Mouse (Mus musculus): ENCODE results near the gene Gjc1. TPM values are rescaled to one million over a fixed set of nuclear protein-coding genes. Genes with fewer than 3 reads are reported as not detected.
A peak's percentile ranks its signal among the peaks of the same experiment; 100 is the strongest.

Gene Gjc1
- total RNA-seq, 2 experiments from 2014 or later, result 6.0 to 7.5 TPM

DNA sequence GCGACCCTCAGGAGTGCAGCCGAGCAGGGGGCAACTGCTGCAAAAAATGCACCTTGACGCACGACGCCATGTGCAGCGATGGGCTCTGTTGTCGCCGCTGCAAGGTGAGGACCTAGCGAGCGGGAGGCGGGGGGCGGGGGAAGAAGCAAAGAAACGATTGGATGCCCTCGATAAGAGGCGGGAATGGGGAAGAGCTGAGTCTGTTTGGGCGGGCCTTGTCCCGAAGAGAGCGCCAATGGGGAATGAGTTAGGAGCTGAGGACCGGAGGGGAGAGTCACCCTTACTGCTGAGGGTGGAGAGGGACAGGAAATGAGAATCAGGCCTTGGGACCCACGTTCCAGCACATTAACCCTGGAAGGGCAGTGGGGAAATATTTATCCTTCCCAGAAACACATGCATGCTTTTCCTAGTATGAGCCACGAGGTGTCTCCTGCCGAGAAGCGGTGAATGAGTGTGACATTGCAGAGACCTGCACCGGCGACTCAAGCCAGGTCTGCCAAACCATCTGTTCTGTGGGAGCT, 44.8 kb downstream of the Gjc1 start:
- DNase-seq (ENCODE audit: low spot score in 2 of 2), result peak; percentile 72
- intact Hi-C loops (cut with DNase I), result loop anchor here (2.0 to 10.0 kb wide), 4 partner anchors 37 to 220 kb away; partner anchors contain the start of gene Gjc1

DNA sequence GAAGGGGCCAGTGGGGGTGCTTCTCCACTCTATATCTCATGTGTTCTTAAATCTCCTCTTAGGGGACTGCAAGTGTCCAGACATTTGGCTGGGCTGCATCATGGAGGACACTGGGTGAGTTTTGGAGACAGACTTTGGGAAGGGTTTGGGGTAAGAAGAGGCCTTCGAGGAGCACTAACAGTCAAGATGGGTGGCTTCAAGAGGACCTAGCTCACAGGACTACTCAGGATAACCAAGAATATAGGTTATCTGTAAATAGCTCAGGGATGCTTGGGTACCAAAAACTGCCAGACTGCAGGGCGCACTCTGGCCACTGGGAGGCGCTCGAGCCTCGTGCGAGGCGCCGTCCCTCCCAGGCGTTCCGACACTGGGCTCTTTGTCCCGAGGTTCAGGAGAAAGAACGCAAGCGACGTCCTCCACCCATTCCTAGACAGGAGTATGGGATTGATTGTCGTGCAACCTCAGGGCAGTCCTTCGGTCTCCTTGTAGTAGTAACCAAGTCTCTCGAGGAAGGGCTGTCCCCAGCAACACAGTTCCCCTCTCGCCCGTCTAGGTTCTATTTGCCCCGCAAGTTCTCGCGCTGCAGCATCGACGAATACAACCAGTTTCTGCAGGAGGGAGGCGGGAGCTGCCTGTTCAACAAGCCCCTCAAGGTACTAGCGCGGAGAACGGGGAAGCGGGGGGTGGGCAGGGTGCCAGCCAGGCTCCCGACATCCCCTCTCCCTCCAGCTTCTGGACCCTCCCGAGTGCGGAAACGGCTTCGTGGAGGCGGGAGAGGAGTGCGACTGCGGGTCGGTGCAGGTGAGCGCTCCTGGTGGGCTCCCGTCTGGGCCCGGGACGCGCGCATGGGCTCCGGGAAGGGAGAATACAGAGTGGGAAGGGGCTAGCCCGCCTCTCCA, 45.5 kb downstream of the Gjc1 start:
- DNase-seq (ENCODE audit: low spot score in 2 of 2), result peak; percentile 84 to 86
- intact Hi-C loops (cut with DNase I), result loop anchor here (2.0 to 10.0 kb wide), 3 partner anchors 37 to 221 kb away; no protein-coding TSS in a partner anchor

DNA sequence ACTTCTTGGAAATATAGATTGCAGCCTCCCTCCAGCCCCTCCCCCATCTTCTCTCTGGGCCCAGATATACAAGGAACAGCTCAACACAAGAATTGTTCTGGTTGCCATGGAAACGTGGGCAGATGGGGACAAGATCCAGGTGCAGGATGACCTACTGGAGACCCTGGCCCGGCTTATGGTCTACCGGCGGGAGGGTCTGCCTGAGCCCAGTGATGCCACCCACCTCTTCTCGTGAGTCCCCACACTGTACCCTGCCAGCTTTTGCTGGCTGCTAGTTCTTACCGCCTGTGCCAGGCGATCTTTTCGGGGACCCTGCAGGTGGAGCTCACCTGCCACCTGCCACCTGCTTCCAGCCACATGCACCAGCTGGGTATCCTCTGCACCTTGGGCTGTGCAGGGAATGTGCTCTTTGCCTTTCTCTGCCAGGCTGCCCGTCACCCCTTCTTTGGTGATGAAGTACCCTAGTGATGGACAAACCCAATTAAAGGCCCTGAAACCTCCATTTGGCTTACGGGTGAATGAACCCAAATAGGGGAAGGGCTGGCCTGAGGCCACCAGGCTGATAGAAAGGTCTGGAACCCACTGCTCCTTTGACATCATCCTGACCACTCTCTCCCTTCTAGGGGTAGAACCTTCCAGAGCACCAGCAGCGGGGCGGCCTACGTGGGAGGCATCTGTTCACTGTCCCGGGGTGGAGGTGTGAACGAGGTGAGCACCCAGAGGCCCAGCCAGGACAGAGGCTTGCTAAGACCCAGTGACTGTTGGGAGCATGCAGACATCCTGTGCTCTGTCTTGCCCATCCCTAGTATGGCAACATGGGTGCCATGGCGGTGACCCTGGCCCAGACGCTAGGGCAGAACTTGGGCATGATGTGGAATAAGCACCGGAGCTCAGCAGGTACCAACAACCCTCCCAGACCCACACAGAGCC, 46.5 kb downstream of the Gjc1 start:
- no peak for DNase-seq (ENCODE audit: low spot score in 2 of 2)
- intact Hi-C loops (cut with DNase I), result loop anchor here (5.0 to 10.0 kb wide), 2 partner anchors 36 to 222 kb away; no protein-coding TSS in a partner anchor

DNA sequence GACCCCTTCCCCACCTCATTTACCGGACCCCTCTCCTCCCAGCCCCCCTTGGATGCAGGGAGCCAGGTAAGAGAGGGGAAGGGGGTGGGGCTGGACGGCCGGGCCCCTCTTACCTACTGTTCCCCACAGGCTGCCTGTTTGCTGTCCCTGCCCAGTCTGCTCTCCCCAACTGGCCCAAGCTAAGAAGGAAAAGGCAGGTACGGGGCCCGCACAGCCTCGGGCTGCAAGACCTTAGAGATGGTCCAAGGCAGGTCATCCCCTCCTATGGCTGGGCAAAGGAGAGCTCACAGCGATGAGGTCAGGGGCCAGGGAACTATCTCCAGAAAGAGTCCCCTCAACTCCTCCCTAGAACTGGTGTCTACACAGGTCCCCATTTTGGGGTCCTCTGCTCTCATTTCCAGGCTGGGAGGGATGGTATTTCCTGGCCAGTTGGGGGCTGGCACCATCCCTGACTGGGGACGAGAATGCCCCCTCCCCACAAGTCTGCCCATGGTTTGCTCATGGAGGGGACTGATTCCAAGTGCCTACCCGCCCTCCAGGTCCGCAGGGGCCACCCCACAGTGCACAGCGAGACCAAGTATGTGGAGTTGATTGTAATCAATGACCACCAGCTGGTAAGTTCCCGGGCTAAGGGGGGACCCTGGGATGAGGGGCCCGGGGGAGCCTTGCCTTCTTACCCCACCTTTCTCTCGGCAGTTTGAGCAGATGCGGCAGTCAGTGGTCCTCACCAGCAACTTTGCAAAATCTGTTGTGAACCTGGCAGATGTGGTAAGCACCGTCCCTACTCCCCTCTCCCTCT, 47.4 kb downstream of the Gjc1 start:
- DNase-seq (ENCODE audit: low spot score in 2 of 2), result no peak
- intact Hi-C loops (cut with DNase I), result loop anchor here (5.0 to 10.0 kb wide), 2 partner anchors 35 to 223 kb away; no protein-coding TSS in a partner anchor

DNA sequence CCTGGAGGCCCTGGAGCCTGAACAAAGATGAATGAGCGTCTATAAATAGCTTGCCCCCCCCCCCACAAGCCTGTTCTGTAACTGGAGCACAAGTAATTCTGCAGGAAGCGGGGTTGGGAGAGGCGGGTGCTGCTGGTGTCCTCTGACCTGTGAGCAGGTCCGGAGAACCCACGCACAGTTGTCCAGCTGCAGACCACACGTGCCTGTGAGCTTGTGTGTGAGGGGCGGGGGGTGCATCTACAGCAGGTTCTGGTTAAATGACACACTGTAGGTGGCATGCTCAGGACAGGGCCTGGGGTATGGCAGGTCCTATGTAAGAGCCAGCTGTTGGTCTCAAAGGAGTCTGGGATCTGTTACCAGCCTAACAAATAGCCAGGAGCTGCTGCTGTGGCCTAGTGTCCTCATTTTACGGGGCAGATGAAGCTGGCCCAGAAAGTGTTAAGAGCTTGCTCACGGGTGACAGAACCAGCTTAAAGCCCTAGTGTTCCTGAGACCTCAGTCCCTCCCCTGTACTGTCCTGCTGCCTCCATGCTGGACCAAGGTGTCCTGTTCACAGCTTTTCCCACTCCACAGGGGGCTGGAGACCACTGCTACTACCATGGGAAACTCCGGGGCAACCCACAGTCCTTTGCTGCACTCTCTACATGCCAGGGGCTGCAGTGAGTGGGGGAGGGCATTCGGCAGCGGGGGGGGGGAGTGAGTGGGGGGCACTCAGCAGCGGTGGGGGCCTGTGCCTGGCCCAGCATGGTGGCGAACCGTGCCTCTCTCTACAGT, 48.7 kb downstream of the Gjc1 start:
- no peak for DNase-seq (ENCODE audit: low spot score in 2 of 2)
- intact Hi-C loops (cut with DNase I), result loop anchor here (5.0 to 10.0 kb wide), 2 partner anchors 34 to 224 kb away; no protein-coding TSS in a partner anchor

DNA sequence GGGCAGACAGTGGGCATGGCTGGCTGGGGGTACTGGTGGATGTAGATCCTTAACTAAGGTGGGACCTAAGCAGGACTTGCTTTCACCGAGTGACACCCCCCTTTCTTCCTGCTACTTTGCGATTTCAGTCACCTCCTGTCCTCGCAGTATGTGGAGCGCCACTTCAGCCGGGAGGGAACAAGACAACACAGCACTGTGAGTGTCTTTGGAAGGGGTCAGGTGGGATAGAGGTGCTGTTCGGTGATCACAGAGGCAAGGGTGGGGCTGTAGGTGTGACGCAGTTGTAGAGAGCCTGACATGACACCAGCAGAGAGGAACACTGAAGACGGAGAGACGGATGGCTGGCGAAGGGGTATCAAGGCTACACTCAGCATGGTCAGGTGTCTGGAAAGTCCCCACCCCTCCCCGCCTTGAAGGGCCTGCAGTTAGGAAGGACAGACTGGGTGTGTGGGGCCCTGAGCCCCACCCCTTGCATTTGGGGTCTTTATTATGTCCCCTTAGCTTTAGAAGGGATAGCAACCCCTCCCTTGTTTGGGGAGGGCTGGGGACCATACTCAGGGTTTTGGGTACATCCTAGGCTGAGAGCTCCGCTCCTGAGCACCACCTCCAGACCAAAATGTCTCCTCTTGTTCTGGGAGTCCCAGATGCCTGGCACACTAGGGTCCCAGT, 49.4 kb downstream of the Gjc1 start:
- intact Hi-C loops (cut with DNase I), result loop anchor here (5.0 to 10.0 kb wide), 2 partner anchors 33 to 225 kb away; no protein-coding TSS in a partner anchor
- no peak for DNase-seq (ENCODE audit: low spot score in 2 of 2)

DNA sequence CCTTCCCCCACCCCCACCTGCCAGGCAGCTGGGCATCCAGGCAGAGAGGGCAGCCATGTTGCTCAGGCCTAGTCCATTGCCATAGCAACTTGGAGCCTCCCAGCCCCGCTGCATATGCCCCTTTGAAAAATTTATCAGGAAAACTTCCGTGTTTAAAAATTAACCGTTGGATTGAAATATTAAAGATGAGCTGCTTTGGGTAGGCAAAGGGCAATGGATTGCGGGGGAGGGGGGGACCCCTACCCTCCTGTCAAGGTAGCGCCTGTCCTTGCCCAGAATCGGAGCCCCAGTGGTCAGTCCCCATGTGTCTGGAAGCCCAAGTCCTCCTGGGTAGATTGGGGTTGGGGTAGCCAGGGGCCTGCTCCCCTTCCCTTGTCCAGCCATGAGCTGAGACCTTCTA, 50.4 kb downstream of the Gjc1 start:
- intact Hi-C loops (cut with DNase I), result no loop called here
- no peak for DNase-seq (ENCODE audit: low spot score in 2 of 2)

DNA sequence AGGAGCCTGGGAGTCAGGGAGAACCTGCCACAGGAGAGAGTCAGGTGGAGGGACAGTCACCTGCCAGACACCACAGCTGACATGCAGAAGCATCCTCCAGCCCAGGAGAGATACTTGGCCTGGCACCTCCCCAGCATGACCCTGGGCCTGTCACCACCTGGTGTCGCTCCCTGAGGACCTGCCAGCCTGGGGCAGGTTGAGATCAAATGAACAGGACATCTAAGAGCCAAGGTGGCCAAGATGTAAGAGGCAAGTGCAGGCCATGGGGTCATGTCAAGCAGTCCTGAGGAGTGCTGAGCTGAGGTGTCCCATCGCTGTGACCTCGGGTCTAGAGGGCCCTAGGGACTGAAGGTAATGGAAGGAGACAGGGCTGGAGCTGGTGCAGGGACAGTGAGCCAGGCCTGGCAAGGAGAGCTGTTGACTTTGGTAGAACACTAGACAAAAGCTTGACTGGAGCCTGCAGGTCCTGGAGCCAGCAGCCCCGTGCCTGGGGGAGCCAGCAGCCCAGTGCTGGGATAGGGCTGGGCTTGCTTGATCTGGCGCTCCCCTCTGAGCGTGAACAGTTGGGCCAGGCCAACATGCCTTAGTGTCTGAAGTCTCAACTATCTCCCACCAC, 52.3 kb downstream of the Gjc1 start:
- intact Hi-C loops (cut with DNase I), result no loop called here

DNA sequence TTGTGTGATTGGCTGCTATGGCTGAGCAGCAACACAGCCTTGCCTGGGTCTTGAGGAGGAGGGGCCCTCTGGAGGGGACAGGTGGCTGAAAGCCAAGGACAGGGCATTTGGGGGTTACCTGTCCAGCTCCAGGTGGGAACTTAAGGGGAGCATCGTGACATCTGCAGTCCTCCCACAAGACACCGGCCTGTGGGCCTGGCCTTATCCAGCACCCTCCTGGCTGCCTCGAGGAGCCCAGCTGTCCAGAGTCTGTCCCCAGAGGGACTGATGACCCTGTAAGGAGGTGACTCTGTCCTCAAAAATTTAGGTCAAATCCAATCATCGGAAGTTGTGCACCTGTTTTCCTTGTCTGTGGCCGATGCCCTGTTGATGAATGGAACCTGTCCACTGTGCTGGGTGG, 54.1 kb downstream of the Gjc1 start:
- no peak for DNase-seq (ENCODE audit: low spot score in 2 of 2)
- intact Hi-C loops (cut with DNase I), result no loop called here

More for the DNA sequence above, 52.3 kb downstream of the Gjc1 start:
- DNase-seq (ENCODE audit: low spot score in 2 of 2), result no peak

DNA sequence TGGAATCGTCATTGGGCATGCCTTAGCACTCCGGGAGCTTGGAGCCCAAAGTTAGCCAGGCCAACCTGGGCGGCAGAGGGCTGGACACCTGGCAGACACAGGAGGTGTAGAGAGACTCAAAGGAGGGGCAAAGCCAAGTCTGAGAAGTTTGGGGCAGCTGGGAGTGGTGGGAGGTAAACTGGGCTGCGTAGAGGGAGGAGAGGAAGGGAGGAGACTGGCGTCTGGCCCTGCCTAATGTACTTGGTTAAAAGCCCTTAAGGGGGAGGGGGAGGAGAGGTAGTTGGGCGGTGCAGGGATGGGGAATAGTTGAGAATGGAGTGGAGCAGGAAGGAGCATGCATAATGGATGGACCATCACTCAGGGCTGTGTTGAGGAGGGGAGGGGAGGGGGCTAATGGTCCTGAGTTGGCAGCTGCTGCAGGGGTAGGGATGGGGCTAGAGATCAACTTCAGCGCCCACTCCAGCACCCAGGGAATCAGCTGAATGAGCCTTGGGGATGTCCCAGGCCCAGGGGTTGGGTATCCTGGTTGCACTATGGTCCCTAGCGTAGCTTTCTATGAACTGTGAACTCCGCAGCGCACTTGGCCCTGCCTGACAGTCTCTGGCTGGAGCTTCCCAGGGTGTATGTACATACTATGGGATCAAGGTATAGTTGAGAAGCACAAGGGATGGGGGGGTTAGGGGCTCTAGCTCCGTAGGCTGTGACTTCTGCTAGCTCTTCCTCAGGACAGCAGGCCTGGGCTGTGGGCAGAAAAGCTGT, 56.3 kb downstream of the Gjc1 start:
- intact Hi-C loops (cut with DNase I), result no loop called here
- no peak for DNase-seq (ENCODE audit: low spot score in 2 of 2)

DNA sequence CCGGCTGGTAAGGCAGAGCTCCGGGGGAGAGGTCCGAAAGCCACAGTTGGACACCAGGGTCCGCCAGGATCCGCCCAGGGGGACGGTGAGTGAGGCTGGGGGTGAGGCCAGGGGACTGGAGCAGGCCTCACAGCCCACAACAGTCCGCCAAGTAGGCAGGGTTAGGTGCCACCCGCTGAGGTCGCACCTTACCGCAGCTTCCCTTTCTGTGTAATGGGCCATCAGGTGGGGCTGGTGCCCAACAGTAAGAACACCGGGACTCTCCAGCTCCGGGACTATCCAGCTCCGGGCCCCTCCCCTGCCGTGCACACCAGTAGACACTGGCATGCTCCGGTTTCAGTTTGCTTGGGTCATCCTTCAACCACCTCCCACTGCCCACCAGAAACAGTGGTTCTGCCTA, 57.3 kb downstream of the Gjc1 start:
- DNase-seq (ENCODE audit: low spot score in 2 of 2), result no peak
- intact Hi-C loops (cut with DNase I), result no loop called here

DNA sequence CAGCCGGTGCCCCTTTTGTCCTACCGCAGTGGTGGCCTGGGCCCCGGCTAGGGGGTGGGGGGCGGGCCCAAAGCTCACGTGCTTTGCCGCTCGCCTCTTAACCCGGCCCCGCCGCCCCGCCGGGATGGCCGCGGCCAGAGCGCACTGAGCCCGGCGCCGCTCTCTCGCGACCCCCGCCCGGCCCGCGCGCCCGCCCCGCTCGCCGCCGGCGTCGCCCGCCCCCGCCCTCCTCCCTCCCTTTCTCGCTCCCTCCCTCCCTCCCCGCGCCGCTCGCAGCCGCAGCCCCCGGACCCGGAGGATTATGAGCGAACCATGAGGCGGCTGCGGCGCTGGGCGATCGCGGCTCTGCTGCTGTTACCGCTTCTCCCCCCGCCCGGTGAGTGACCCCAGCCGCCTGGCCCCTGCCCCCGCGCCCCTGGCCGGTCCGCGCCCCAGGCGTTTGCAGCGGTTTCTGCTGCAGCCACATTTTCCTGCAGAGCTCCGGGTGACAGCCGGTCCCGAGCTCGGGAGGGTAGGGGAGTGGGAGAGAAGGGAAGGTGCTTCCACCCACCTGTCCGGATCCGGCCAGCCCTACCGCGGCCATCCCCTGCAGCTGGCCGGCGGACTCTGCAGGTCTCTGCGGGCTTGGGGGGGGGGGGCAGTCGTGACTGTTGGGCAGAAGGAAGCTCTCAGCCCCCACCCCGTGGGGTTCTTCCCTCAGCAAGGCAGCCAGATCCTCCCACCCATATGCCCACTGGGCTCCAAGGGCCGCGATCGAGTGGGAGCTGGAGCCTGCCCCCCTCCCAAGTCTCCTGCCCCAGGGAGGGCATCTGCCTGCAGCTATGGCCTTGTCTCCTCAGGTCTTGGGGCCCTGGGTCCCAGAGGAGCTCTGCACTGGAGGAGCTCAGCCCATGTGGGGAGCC, 57.9 kb downstream of the Gjc1 start, which contains the start of gene Adam11:
Adam11 (plus strand) TSS at position 131 of the 902 bp plus-strand sequence.
- intact Hi-C loops (cut with DNase I), result no loop called here
- DNase-seq (ENCODE audit: low spot score in 2 of 2), result no peak

DNA sequence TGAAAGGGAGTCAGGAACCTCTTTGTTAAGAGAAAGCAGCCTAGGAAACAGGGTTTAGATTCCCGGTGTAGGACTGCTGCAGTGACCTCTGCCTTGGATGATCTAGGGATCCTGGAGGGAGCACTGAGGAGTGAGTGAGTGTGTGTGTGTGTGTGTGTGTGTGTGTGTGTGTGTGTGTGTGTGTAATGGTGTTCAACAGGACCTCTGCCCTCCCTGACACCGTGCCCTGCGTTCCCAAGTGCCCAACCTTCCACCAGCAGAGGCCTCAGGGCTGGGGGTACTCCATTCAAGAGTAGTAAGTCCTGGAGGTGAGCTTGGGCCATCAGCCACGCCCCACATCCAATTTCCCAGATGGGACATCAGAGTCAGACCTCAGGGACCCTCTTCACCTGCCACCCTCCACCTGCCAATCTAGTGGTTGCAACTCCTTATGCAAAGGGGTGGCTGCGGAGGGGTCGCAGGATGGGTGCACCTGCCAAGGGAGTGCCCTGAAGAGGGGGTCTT, 58.6 kb downstream of the Gjc1 start:
- intact Hi-C loops (cut with DNase I), result no loop called here
- DNase-seq (ENCODE audit: low spot score in 2 of 2), result no peak

DNA sequence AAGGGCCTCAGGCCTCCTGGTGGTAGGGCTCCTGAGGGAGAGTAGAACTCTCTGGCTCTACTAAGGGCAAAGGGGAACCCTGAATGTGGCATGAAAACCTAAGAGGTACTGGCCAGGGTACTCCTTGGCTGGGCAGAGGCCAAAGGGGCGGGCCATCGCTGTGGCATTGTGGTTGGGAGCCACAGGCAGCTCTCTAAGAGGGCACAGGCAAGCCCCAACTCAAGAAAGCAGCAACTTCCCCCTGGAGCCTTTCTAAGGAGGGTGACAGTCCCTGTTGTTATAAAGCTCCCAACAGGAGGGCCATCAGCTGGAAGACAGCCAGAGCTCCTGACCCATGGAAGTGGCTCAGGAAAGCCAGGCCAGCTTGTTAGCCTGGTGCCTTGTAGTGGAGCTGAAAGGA, 60.5 kb downstream of the Gjc1 start:
- DNase-seq (ENCODE audit: low spot score in 2 of 2), result no peak
- intact Hi-C loops (cut with DNase I), result no loop called here

DNA sequence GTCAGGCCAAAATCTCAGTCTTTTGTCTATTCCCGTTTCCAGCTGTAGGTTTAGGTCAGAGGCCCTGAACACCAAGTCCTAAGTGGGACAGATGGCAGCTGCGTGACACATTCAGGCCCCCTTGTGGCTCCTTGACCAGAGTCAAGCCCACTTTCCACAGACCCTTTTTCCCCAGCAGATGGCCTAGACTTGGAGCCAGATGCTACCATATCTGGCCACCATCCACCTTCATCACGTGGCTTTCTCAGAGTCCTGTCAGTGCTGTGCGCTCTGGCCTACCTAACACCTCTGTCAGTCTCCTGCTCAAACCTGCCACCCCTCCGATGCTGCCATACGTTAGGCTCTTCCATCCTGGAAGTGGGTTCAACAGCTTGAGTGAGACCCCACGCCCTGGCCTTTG, 64.1 kb downstream of the Gjc1 start:
- no peak for DNase-seq (ENCODE audit: low spot score in 2 of 2)
- intact Hi-C loops (cut with DNase I), result no loop called here
